Mouse (Mus musculus) granulocyte monocyte progenitor cell, adult 5-6 weeks (primary cell): Measurements from ENCODE around the gene Lgals2. TPM values are rescaled to one million over a fixed set of nuclear protein-coding genes. Genes with fewer than 3 reads are reported as not detected.
A peak's percentile ranks its signal among the peaks of the same experiment; 100 is the strongest.

Experiments used
- ATAC-seq: replicated peaks from 2 replicates; pipeline ENCODE4 v1.8.0; 2016; ENCODE audit warnings: mild to moderate bottlenecking, moderate TSS enrichment, inconsistent platforms; ENCODE audit not compliant: poor library complexity, severe bottlenecking
- total RNA-seq, 2 experiments: library from RNA; stranded (forward) in 1 of 2; stranded (reverse) in 1 of 2; fragments of 200-712, 200-1000 nt in 1 of 2; fragments of >200 nt in 1 of 2; fragmentation: Nextera tagmentation in 1 of 2; gene quantifications; 2 replicates each; pipeline ENCODE4 v1.2.3; 2014 to 2017

Gene Lgals2
- total RNA-seq, 2 experiments from 2014 or later = not detected

GRCm38 (mm10) chr15:78845867-78846266 is 9.5 kb downstream of the Lgals2 start:
- no peak for ATAC-seq

GRCm38 (mm10) chr15:78845321-78845720 is 10.0 kb downstream of the Lgals2 start:
- no peak for ATAC-seq

- no peak for ATAC-seq
These were observed 10.5 kb downstream of the Lgals2 start for GRCm38 (mm10) chr15:78844791-78845190.

- peak; percentile 75 for ATAC-seq
These were observed 11.5 kb downstream of the Lgals2 start for GRCm38 (mm10) chr15:78843581-78844469.

- ATAC-seq = peak; percentile 24
These were observed 12.8 kb downstream of the Lgals2 start, which contains the start of gene Cdc42ep1 for GRCm38 (mm10) chr15:78842371-78843163. TSS of gene Cdc42ep1 (plus strand) at chr15:78842624.

GRCm38 (mm10) chr15:78841161-78841790 is 14.1 kb downstream of the Lgals2 start:
- ATAC-seq = no peak

- ATAC-seq = no peak
These were observed 14.6 kb downstream of the Lgals2 start for GRCm38 (mm10) chr15:78840751-78841150.

GRCm38 (mm10) chr15:78840241-78840640 is 15.1 kb downstream of the Lgals2 start:
- ATAC-seq = no peak

GRCm38 (mm10) chr15:78839744-78840143 is 15.6 kb downstream of the Lgals2 start:
- ATAC-seq = no peak

GRCm38 (mm10) chr15:78836086-78836621 is 19.2 kb downstream of the Lgals2 start:
- no peak for ATAC-seq

GRCm38 (mm10) chr15:78835200-78836085 is 19.9 kb downstream of the Lgals2 start:
- ATAC-seq = no peak

- ATAC-seq = no peak
These were observed 20.9 kb downstream of the Lgals2 start for GRCm38 (mm10) chr15:78834233-78835005.

- no peak for ATAC-seq
These were observed 21.7 kb downstream of the Lgals2 start for GRCm38 (mm10) chr15:78833582-78833981.

- no peak for ATAC-seq
These were observed 22.6 kb downstream of the Lgals2 start for GRCm38 (mm10) chr15:78832701-78833123.

GRCm38 (mm10) chr15:78831720-78832657 is 23.3 kb downstream of the Lgals2 start:
- no peak for ATAC-seq

GRCm38 (mm10) chr15:78830742-78831719 is 24.3 kb downstream of the Lgals2 start:
- no peak for ATAC-seq
